Mouse (Mus musculus): ENCODE data around the gene Pum1.

Pum1 gene

DNA sequence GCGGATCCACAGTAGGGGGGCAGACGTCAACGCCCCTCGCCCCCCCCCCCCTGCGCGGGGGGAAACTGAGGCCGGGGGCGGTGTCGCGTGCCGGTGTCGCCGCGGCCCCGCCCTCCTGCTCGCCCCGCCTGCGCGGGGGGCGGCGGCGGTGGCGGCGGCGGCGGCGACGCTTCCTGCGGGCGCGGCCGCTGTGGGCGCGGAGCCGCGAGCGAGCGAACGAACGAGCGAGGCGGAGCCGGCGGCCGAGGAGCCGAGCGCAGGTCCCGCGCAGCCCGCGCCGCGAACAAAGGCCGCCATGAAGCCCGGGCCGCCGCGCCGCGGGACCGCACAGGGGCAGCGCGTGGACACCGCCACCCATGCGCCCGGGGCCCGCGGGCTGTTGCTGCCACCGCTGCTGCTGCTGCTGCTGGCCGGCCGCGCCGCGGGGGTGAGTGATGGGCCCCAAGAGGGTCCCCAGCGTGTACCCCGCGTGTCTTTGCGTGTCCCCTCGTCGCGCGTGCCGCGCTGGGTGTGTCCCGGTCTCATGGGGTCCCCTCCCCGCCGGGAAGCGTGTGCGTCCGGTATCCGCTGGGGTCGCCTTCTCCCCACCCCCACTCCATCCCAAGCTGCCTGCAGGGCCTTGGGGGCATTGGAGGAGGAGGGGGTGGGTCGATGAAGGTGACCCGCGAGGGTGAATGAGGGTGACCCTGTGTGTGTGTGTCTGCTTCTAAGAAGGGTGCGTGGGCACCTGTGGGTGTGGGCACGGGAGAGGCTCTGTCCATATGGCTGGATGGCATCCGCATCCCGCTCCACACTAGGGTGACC, 129.5 kb downstream of the Pum1 start, which contains the start of gene Sdc3:
Gene Sdc3, plus strand, starts transcription at position 162 of the 804 bp plus-strand sequence.
- peak; percentile 45 for DNase-seq (ENCODE audit: low spot score)

DNA sequence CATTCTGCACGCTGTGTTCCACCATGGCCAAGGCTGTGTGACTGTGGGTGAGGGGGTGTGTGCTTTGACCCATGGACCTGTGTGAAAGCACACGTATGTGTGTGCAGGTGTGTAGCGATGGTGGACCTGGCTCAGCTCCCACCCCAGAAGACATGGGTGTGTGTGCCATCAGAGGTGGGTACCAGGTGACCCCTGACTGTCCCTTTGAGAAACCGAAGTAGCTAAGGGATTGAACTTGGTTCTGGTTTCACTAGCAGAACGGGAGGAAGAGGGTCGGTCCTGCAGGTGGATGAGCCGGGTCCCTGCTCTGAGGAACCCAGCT, 130.0 kb downstream of the Pum1 start:
- DNase-seq (ENCODE audit: low spot score) = no peak

DNA sequence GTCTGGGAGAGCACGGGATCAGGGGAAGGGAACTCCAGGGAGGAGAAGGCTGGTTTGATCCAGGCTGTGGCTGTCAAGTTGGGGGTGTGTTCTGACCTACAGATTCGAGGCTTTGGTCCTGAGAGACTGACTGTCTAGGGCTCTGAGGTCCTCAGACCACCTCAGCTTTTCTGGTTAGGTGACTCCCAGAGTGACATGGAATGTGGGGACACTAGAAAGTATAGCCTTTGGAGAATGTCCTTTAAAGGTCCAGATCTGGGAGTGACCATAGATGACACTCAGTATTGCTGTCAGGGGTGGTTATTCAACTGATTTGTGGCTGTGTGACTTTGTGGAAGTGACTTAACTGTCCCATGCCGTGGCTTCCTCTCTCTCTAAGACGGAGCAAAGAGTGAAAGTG, 131.7 kb downstream of the Pum1 start:
- DNase-seq (ENCODE audit: low spot score) = no peak

DNA sequence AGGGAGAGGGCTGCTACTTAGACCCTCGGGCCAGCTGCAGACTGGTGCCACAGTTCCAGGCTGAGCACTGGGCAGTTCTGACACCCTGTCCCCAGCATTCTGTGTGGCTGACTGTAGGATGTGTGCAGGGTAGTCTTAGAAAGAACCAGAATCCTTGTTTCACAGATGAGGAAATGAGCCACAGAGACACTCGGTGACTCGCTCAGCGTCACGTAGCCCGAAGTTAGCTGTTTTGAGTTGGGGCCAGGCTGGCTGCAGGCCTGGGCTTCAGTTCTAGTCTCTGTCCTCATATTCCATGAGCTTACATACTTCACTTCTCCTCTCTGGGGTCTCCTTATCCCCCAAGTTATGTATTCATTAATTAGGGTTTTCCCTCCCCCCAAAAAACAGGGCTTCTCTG, 132.8 kb downstream of the Pum1 start:
- DNase-seq (ENCODE audit: low spot score) = no peak

DNA sequence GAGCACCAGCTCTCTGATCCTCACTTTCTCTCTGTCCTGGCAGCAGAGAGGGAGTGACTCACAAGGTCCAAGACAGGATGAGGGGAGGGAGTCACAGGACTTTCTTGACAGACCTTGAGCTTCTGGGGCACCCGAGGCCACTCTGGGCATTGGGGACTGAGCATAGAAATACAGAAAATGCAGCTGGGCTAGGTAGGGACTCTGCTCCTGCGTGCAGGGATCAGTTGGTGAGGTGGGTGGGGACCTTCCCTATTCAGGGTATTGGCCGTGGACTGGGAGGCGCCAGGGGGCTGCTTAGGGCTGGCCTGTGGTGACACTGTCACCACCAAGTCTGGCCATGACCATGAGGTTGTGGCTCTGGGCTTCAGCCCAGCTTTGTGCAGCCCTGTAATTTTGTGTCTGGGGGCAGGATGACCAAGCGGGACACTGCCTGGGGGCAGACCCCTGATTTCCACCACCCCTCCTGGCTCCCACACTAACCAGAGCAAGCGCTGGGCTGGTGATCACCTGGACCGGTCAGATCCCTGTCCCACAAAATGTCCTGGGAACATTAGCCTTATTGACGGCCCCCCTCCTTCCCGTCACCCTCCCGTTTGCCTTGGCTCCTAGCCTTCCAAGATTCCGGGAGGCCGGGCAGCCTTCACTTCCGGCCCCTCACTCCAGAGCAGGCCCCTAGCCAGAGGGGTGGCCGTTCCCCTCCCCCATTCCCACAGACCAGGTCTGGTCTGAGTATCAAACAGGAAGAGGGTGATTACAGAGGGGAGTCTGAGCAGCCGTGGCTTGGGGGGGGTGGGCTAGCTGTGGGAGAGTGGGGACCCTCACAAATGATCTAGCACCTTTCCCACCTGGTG, 134.3 kb downstream of the Pum1 start:
- DNase-seq (ENCODE audit: low spot score) = no peak

DNA sequence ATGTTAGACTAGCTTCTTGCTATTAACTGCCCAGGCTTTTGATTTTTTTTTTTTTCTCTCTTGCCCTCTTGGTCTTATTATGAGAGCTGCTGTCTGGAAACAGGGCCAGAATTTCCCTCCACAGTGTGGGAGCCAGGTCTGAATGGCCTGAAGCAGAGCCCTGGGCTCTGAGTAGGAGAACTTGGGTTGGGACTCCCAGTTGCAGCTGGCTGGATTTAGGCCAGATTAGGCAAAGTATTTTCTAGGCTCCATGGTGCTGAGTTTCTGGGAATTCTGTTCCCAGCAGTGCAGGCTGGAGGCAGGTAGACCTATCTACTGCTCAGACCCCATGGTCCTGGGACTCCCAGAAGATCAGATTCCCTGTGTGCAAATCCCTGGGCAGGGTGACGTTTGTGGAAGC, 135.3 kb downstream of the Pum1 start:
- no peak for DNase-seq (ENCODE audit: low spot score)

- DNase-seq (ENCODE audit: low spot score) = no peak
Observed at GRCm38 (mm10) chr4:130799118-130799517, 136.0 kb downstream of the Pum1 start.

- no peak for DNase-seq (ENCODE audit: low spot score)
Observed at GRCm38 (mm10) chr4:130799582-130799981, 136.5 kb downstream of the Pum1 start.

DNA sequence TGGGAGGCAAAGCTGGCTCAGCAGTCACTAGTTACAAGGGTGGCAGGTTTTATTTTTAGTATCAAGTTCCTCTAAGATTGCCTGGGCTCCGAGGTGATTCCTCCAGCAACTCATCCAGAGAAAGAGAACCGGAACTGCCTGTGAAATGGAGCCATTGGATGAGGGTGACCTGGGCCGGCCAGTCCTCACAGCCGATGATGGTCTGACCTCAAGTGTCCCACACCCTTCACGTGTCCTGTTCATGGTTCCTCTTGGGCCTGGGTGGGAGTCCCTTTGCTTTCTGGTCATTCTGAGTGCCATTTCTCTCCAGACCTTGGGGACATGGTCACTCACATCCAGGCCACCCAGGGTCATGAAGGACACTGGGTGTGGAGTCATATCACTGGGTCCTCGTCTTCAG, 137.0 kb downstream of the Pum1 start:
- DNase-seq (ENCODE audit: low spot score) = no peak

GRCm38 (mm10) chr4:130801198-130801597, 138.1 kb downstream of the Pum1 start:
- DNase-seq (ENCODE audit: low spot score) = no peak

DNA sequence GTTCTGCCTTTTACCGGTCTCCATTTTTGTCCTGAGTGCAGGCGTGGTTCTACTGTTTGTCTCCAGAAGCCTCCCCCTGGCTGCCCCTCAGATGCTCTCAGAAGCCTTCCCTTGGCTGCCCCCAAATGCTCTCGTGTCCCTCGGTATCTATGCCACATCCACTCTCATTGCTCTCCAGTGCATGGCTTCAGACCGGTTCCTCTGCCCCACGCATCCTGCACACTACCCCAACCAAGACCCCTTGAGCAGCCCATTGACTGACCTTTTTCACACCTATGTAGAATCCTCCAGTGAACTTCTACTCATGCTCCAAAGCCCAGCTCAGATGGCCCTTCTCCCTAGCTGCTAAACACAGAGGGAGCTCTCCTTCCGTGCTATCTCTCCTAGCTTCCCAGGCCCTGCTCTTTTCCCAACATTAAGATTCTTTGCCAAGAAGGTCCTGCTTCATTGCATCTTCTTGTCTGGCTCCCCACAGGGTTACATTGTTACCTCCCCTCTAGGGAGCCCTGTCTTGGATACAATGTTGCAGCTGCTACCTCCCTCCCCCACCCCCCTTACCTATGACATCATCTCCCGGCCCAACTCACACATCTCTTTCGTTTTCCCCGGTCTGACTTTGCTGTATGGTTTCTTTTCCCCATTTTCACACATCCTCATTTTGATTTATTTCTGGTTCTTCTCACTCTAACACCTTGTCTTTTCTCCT, 138.7 kb downstream of the Pum1 start:
- no peak for DNase-seq (ENCODE audit: low spot score)

- DNase-seq (ENCODE audit: low spot score) = no peak
Observed at GRCm38 (mm10) chr4:130803591-130803990, 140.5 kb downstream of the Pum1 start.

DNA sequence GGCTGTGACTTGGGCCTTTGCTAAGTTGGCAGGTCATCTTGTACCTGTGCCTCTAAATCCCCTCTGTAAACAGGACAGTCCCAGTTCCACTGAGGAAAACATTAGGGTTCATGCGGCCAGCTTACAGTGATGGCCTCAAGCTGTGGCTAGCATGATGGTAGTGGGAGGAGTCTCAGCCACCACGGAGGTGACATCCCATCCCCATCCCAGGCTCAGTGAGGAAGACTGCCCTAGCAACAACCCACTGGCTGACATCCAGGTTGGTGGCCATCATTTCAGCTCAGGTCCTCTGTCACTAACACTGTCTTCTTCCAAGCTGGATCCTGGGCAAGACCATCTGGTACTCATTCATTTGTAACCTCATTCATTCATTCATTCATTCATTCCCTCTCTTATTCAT, 141.2 kb downstream of the Pum1 start:
- DNase-seq (ENCODE audit: low spot score) = no peak

- DNase-seq (ENCODE audit: low spot score) = no peak
Observed at GRCm38 (mm10) chr4:130804771-130805361, 141.7 kb downstream of the Pum1 start.

- DNase-seq (ENCODE audit: low spot score) = no peak
Observed at GRCm38 (mm10) chr4:130805746-130806145, 142.6 kb downstream of the Pum1 start.

GRCm38 (mm10) chr4:130806746-130807145, 143.6 kb downstream of the Pum1 start:
- no peak for DNase-seq (ENCODE audit: low spot score)

DNA sequence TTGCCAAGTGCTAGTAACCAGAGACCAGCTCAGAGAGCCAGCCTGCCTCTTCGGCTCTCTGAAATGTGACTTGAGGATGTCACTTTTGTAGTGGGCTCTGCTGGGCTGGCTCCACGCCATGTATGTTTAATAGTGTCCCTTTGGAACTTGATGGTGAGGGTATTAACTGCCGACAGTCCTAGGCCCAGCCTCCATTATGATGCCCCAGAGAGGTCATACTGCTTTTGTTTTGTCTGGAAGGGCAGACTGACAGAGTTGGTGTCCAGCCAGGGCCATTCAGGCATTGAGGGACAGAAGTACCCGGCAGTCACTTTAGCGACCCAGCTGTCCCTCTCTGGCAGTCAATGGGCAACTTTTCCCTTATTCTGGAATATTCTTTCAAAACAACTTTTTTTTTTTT, 146.7 kb downstream of the Pum1 start:
- no peak for DNase-seq (ENCODE audit: low spot score)

- DNase-seq (ENCODE audit: low spot score) = no peak
Observed at GRCm38 (mm10) chr4:130810845-130811244, 147.7 kb downstream of the Pum1 start.

DNA sequence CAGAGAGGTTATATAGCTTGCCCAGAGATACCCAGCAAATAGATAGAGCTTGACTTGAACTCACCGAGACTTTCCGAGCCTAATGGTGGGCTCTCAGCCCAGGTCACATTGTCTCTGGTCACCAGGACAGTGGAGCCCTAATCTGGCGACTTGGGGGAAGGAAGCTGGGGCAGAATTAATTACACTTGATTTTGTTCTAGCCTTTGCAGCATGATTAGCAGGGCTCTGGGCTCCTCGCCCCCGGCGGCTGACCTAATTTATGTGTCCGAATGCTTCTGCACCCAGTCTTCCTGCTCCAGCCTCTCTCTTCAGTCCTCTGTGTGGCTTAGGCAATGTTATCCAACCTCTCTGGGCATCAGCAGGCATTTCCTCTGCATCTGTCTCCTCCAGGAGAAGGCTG, 148.3 kb downstream of the Pum1 start:
- no peak for DNase-seq (ENCODE audit: low spot score)

GRCm38 (mm10) chr4:130813958-130814357, 150.8 kb downstream of the Pum1 start:
- no peak for DNase-seq (ENCODE audit: low spot score)

GRCm38 (mm10) chr4:130814742-130815330, 151.7 kb downstream of the Pum1 start:
- no peak for DNase-seq (ENCODE audit: low spot score)

DNA sequence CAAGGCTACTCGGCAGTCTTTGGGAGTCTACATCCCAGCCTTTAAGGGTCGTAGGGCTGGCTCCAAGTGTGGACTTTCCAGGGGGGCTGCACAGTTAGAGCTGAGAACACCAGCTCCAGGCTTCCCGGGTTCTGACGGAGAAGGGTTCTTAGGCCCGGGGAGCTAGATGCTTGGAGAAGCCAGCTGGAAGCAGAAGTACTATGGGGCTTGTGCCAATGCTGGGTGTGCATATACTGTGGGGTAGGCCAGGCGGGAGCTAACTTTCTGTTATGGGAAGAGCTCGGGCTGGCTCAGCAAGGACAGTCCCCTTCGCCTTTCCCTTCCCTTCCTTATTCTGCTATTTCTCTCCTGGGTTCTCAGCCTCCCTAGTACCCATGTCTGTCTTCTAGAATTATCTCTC, 152.7 kb downstream of the Pum1 start:
- DNase-seq (ENCODE audit: low spot score) = no peak

Data from T-cell, adult 2 months (primary cell).